12 mouse cellular contexts compared by ENCODE assay signal in the genomic region with DNA sequence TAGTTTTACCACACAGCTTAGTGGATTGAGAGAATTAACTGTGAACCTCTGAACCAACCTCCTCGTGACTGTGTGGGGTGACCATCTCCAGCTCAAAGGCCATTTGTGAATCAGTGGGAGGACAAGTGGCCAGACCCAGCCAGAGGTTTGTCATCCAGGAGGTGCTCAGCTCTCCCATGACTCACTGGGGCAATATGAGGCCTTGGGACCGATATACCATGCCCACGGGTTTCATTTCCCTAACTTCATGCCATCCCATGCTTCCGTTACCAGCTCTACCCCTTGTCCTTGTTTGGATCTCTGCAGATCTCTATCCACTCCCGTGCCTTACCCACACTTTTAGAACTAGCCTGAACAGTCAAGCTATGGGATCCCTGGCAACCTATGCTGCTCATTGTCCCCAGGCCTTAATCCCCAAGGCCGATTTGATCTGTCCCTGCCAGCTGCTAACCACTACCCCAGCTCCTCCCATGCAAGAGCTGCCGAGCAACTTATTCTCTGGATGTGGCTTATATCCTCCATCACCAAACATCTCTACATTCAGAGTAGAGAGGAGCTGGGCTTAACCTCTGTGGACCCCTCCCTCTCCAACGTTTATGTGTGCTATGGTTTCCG. TPM values are rescaled to one million over a fixed set of nuclear protein-coding genes. Genes with fewer than 3 reads are reported as not detected.
"Had no signal": no experiment of that assay in that cellular context is flagged by ENCODE, and none has a peak within 500 bp of the region (broad histone marks: within the 10 kb centered on the region; RNA-seq: fewer than 3 reads in every experiment).

No protein-coding gene starts in this region.

- ATAC-seq: liver, embryonic 12.5 days; midbrain, embryonic 16.5 days had no signal

- DNase-seq: kidney, adult 18-20 months; kidney, postnatal 10 days; lung, embryonic 14.5 days; lung, postnatal 10 days; right cerebral cortex, adult 18-20 months; right cerebral cortex, postnatal 4 days; spleen, adult 18-20 months; thymus, adult 18-20 months; thymus, postnatal 14 days had no signal

RNA-seq across cellular contexts. Expression of a gene that starts 50.1 kb away (rescaled TPM):
- total RNA-seq: megakaryocyte-erythroid progenitor cell, adult 5-6 weeks had no signal
